Mouse (Mus musculus) heart, postnatal 14 days (tissue): ENCODE data around the gene Nrm. TPM values are rescaled to one million over a fixed set of nuclear protein-coding genes. Genes with fewer than 3 reads are reported as not detected.

Experiments used
- DNase-seq, 2 experiments: peaks; one replicate each; pipeline ENCODE4 v3.0.0; 2021 to 2022
- intact Hi-C: fragments of 180-260 bp; cut with DNase I; formaldehyde crosslinking; loops from one replicate; pipeline ENCODE4 v1.15.1; 2025
- total RNA-seq, 2 experiments: library from RNA; stranded (reverse); gene quantifications; 2 replicates each; pipeline ENCODE4 v1.2.3; 2021

Gene Nrm
- total RNA-seq, 2 experiments from 2014 or later: 3.8 to 6.0 TPM

DNA sequence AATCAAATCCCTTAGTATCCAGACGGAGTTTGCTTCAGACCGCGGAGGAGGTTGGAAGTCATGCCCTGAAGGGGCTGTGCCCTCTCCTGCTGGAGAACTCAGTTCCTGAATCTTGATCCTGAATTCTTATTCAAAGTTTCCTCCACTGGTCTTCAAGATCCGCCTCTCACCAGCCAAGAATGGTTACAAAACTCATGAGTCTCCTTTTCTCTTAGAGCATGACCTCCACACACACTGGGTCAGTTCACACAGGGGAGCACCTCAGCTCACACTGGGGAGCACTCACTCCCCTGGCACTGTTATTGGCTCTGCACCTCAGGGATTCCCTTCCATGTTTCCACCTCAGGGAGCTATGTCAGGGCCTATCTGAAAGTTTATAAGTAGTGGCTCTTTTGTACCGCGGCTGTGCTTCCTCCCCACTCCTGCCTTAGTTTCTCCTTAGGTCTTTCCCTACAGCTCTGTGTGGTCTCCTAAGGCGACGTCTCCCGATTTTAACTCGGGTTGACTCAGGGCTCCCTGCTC is 3.8 kb downstream of the Nrm start:
- intact Hi-C loops: no loop called here
- no peak for DNase-seq

GRCm38 (mm10) chr17:35865481-35866280 is 4.6 kb downstream of the Nrm start, which contains the start of gene Ppp1r18:
Ppp1r18 (plus strand) TSS chr17:35865593.
- peak; percentile 82 to 85 for DNase-seq
- intact Hi-C loops: no loop called here

GRCm38 (mm10) chr17:35866281-35866831 is 5.2 kb downstream of the Nrm start:
- intact Hi-C loops: no loop called here
- peak; percentile 83 to 86 for DNase-seq

- intact Hi-C loops: no loop called here
- peak; percentile 54 to 60 for DNase-seq
These were observed 6.1 kb downstream of the Nrm start for GRCm38 (mm10) chr17:35866911-35867890.

DNA sequence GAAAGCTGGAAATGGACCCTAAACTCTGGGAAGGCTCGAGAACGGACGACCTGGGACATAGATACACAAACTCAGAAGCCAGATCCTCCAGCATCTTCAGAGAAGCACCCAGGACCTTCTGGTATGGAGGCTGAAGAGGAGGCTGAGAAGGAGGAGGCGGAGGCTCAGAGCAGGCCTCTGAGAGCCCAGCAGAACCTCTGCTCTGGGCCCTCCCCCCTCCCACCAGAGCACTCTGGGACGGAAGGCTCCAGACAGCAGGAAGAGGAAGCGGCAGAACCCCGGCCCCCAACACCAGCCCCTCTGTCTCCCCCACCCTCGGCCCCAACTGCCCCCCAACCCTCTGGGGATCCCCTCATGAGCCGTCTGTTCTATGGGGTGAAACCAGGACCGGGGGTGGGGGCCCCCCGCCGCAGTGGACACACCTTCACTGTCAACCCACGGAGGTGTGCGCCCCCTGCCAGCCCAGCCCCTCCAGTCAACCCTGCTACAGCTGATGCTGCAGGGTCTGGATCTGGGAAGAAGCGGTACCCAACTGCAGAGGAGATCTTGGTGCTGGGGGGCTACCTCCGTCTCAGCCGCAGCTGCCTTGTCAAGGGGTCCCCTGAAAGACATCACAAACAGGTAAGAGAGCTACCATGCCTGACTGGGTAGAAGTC is 7.2 kb downstream of the Nrm start:
- peak; percentile 44 to 50 for DNase-seq
- intact Hi-C loops: no loop called here

GRCm38 (mm10) chr17:35868961-35869345 is 7.8 kb downstream of the Nrm start:
- intact Hi-C loops: no loop called here
- DNase-seq: no peak

DNA sequence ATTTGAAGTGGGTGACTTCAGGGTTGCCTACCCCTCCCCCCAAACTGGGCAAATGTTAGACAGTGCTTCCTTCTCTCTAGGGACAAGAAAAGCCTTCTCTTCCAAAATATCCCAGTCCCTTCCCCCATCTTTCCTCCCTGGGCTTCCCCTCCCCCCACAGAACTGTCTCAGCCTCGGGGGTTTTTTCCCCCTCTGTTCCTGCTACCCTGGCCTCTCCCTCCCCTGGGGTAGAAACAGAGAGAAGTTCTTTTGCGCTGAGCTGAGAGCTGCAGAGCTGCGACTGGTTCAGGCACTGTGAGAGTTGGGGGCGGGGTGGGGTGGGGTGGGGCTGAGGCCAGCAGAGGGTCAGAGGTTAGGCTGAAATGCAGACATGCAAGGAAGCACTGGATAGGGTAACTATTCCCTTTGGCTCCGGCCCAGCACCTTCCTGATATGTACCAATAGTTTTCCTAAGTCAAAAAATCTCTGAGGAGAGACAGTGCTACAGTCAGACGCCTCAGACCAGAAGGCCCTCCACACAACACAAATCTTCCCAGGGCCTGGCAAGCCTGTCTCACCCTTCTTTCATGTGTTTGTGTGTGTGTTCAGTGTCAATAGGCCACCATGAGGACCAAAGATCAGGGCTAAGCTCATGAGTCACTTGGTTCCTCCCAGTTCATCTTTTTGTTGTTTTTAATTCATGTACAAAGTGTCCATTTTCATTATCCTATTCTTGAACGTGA is 8.4 kb downstream of the Nrm start:
- intact Hi-C loops: no loop called here
- DNase-seq: peak; percentile 60 to 61

DNA sequence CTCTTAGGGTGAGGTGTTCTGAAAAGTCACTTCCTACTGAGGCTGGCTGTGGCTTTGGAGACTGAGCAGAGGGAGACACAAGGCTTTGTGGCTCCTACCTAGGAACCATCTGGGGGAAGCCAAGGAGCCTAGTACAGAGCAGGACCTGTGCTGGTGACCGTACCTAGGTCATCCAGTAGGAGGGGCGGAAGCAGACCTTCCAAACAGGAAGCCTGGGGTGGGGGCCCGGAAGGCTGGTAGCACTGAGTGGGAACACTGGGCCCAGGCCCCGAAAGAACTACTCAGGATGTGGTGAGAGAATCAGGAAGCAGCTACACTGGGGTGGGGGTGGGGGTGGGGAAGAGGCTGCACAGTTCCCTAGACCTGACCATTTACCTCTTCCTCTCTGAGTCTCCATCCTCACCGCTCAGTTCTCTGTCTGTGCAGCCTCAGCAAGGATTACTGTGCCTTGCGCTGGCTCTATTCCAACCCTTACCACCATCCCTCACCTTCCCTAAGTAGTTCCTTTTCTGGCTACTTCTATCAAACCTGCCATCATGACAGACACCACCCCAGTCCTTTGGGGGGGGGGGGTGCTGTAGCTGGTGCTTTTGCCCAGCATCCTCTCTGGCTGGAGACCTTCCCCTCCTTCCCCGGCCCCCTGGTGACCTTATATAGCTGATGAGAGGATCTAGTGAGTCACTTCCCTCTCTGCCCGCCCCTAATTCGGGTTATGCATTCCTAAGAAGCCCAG is 9.2 kb downstream of the Nrm start:
- intact Hi-C loops: no loop called here
- DNase-seq: peak; percentile 70 to 75

DNA sequence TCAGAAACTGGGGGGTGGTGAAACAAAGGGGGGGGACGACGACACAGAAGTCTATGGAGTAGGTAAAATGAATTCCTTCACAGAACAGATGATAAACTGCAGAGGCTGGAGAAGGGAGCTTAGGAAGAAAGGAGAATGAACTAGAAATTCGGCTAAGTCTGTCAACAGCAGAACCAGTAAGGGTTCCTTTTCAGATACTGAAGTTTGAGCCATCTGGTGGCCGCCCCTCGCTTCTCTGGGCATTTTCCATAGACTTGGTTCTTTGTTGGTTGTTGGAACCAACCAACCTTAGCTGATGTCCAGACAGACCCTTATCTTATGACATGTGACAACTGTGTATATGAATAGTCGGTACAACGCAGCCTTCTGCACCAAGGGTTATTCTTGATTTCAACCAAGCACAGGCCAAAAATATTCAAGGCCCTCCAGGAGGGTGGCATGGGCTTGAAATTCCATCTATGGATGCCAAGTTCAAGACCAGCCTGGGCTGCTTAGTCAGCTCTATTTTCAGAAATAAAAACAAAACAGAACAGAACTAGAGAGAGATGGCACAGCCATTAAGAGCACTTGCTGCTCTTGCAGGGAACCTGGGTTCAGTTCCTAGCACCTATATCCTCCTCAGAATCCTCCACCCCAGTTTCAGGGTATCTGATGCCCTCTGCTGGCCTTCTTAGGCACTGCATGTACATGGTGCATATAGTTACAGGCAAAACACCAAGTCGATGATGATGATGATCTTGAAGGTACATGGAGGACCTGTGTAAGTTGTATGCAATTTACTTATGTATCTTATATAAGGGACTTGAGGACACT is 10.0 kb downstream of the Nrm start:
- peak; percentile 29 to 56 for DNase-seq
- intact Hi-C loops: no loop called here

DNA sequence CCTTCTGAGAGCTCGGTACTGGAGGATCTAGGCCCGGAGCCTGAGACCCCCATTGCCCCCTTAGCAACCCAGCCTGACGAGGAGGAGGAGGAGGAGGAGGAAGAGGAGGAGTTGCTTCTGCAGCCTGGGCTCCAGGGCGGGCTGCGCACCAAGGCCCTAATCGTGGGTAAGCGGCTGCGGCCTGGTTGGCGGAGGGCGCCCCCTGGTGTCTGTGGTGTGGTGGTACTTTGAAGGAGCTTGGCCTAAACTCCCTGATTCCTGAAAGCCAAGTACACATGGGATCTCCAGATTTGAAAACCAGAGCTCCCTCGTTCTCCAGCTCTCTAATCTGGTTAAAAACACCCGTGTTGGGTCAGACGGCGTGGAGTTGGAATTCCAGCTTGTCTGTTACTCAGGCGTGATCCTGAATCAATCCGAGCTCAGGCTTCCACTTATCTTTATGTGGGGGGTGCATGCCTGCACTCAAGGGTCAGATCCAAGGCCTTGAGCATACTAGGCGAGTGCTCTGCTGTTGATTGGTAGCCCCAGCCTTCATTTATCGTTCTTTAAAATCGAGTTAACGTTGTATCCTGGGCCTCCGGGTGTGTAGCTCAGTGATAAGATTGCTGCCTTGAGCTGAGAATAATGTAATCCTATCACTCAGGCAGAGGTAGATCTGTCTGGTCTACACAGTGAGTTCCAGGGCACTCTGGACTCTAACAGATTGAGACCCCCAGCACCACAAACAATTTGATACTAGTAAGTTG is 12.8 kb downstream of the Nrm start:
- DNase-seq: peak; percentile 95
- intact Hi-C loops: loop anchor here (1.0 kb wide), 1 partner anchor 135 kb away; no protein-coding TSS in a partner anchor

- no peak for DNase-seq
- intact Hi-C loops: loop anchor here (1.0 to 5.0 kb wide), 2 partner anchors 38 to 39 kb away; partner anchors contain the start of gene Atat1
These were observed 13.6 kb downstream of the Nrm start for GRCm38 (mm10) chr17:35874721-35875120.

GRCm38 (mm10) chr17:35879245-35880057 is 18.3 kb downstream of the Nrm start, which contains the start of gene Dhx16:
Dhx16 (plus strand) TSS chr17:35879819.
- intact Hi-C loops: loop anchor here (5.0 kb wide), 1 partner anchor 33 kb away; the partner anchor contains the start of gene Atat1
- DNase-seq: peak; percentile 95 to 97

DNA sequence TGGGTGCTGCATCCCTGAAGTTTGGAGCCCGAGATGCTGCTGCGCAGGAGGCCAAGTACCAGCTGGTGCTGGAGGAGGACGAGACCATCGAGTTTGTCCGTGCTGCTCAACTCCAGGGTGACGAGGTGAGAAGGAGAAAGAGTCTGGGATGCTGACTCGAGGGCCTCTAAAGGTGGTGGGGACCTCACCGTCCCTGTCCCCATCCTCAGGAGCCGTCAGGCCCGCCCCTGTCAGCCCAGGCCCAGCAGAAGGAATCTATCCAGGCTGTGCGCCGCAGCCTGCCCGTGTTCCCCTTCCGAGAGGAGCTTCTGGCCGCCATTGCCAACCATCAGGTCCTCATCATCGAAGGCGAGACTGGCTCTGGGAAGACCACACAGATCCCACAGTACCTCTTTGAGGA is 21.8 kb downstream of the Nrm start:
- intact Hi-C loops: no loop called here
- no peak for DNase-seq

DNA sequence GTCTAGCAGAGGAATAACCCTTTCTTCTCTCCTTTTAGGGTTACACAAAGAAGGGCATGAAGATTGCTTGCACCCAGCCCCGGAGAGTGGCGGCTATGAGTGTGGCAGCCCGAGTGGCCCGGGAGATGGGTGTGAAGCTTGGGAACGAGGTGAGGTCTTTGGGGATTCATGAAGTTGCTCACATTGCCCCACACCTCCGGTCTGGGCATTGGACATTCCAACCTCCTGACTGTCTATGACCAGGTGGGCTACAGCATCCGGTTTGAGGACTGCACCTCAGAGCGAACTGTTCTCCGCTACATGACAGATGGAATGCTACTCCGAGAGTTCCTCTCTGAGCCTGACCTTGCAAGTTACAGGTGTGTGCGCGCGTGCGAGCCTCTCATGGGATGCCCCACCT is 22.7 kb downstream of the Nrm start:
- DNase-seq: no peak
- intact Hi-C loops: no loop called here

DNA sequence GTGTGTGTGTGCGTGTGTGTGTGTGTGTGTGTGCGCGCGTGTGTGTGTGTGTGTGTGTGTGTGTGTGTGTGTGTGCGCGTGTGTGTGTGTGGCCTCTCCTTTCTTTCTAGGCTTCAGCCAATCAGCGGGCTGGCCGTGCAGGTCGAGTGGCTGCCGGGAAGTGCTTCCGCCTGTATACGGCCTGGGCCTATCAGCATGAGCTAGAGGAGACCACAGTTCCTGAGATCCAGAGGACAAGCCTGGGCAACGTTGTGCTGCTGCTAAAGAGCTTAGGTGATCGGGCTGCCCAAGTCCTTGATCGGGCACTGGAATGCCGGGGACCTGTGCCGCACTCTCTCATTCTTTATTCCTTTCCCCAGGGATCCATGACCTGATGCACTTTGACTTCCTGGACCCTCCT is 26.6 kb downstream of the Nrm start:
- no peak for DNase-seq
- intact Hi-C loops: no loop called here
